Mouse (Mus musculus): ENCODE measurements around the gene Pdzd7.

Pdzd7 gene

DNA sequence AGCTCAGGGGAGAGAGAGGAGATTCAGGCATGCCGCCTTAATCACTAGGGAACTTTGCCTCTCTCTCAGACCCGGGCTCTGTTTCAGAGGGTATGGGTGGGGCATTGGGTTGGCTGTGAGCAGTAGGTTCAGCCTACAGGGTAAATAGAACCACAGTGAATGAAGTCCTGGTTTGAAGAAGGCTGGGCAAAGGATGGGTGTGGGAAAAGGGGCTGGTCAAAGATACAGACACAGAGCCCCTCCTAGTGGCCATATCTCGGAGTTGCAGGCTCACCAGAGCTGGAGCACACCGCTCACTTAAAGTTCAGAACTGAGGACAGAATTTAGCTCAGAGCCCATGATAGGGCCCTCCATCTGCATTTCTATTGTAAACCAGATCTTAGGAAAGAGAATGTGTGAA, 13.7 kb downstream of the Pdzd7 start:
- intact Hi-C loops (cut with DNase I), result loop anchor here (2.0 kb wide), 1 partner anchor 19 kb away; no protein-coding TSS in a partner anchor

DNA sequence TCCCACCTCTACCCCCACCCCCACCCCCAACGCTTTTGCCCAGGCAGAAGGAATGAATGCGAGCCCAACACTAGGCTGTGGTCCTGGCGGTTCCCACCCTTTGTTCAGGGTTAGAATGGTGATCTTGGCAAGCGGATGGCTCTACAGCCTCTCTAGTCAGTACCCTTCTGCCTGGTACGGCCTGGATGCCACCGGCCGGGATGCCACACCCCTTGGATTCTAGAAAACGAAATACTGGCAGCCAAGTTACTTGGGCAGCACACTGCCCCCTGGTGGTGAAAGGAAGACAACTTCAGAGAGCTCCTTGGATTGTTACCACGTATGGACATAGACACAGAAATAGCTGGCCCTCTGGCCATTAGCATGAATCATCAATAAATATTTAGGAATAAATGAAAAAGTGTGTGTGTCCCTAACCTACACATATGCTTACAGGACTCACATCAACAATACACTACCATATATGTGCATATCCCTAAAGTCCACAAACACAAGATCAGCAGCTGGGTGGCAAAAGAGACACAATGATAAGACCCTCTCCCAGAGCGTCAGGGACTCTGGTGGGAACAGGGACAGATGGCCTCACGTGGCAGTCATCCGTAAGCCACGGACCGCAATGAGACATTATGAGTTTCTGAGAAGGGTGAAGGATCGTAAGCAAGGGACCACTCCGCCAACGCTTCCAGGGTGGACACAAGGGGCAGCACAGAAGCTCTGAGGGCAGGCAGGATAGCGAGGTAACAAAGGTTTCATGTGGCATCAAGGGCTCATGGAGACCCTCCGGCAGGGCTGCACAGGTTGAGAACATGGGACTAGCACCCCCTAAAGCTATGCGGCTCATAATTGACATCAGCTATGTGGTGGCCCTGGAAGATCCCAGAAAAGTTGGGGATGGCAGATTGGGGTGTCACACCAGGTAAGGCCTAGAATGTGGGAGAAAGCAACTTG, 14.5 kb downstream of the Pdzd7 start:
- intact Hi-C loops (cut with DNase I), result loop anchor here (2.0 kb wide), 1 partner anchor 18 kb away; no protein-coding TSS in a partner anchor

DNA sequence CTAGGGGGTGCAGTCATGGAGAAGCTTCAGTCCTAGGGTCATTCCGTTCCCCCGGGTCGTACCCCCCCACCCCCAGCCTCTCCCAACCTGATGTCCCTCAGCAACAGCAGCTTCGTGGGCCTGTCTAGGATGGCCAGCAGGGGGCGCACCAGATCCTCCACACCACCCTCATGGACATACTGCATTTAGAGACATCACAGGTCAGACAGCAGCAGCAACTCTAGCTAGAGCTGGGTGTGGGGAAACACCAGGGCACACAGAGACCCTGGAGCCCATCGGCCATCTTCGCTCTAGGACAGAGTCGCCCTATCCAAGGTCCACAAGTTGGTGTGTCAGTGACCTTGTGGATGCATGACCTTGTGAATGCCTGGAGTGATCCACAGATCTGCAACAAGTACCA, 15.4 kb downstream of the Pdzd7 start:
- intact Hi-C loops (cut with DNase I), result loop anchor here (2.0 kb wide), 1 partner anchor 17 kb away; no protein-coding TSS in a partner anchor

- intact Hi-C loops (cut with DNase I), result no loop called here
Observed at GRCm38 (mm10) chr19:45029571-45029970, 15.9 kb downstream of the Pdzd7 start.

GRCm38 (mm10) chr19:45028746-45029145, 16.8 kb downstream of the Pdzd7 start:
- intact Hi-C loops (cut with DNase I), result no loop called here

DNA sequence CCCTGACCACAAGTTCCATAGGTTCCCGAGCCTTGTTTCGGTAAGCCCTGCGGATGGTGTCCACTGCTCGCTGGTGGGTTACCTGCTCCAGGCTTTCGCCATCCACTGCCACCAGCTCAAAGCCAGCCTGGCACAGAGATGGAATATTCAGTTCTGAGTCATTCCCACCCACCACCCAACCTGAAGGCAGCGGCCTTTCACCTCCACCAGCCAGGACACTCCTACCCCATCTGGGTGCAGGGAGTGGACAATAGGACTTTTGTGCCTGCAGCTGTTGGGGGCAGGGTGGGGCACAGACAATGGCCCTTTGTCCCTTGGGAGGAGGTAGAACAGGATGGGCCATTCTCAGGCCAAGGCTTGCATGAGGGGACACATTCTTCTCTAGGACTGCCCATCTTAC, 17.7 kb downstream of the Pdzd7 start:
- intact Hi-C loops (cut with DNase I), result no loop called here

DNA sequence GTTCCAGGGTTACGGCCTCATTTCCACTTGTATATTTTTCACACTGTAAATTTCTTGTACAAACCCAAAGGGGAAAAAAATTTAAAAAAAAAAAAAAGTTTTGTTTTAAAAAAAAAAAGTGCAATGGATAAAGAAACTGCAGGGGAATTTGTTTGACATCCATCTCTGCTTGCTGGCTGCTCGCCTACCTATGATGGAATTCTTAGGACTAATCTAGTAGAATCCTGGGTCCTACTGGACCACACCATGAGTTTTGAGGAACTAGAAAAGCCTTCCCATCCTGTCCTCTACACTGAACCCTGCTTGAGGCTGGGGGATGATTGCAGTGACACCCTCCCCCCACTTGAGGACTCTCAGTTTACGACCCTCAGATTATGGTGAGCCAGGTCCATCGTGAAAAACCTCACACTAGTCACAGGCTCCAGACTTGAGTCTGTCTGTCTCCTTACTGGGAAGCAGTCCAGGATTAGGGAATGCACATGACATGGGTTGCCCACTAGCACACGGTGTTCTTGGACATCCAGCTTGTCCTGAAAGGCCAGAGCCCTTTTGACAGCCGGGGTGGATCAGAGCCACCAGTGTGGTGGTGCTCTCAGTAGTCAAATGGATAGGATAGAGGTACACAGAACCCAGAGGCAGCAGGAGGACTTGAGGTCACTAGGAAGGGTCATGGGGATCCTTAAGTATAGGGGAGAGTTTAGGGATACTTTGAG, 18.4 kb downstream of the Pdzd7 start:
- intact Hi-C loops (cut with DNase I), result no loop called here

DNA sequence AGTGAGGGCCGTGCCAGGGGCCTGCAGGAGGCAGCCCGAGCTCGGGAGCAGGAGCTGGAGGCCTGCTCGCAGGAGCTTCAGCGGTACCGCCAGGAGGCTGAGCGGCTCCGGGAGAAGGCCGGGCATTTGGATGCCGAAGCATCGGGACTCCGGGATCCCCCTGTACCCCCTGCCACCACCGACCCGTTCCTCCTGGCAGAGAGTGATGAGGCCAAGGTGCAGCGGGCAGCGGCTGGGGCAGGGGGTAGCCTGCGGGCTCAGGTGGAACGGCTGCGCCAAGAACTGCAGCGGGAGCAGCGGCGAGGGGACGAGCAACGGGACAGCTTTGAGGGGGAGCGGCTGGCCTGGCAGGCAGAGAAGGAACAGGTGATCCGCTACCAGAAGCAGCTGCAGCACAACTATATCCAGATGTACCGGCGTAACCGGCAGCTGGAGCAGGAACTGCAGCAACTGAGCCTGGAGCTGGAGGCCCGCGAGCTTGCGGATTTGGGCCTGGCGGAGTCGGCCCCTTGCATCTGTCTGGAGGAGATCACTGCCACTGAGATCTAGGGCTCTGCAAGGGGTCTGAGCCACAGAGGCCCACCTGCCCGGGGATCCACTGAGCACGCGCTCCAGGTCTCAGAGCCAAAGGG, 19.5 kb downstream of the Pdzd7 start:
- intact Hi-C loops (cut with DNase I), result no loop called here

DNA sequence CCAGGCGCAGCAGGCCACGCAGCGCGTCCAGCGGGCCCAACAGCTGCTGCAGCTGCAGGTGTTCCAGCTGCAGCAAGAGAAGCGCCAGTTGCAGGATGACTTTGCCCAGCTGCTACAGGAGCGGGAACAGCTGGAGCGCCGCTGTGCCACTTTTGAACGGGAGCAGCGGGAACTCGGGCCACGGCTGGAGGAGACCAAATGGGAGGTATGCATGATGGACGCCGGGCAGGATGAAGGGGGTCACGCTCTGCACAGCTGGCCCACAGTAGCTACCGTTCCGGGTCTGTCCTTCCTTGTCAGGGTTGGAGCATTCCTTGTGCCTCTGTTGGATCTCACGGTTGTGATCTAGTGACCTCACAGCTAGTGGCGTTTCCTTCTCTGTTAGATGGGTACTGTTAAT, 20.7 kb downstream of the Pdzd7 start:
- intact Hi-C loops (cut with DNase I), result no loop called here

GRCm38 (mm10) chr19:45023993-45024392, 21.5 kb downstream of the Pdzd7 start:
- intact Hi-C loops (cut with DNase I), result no loop called here

DNA sequence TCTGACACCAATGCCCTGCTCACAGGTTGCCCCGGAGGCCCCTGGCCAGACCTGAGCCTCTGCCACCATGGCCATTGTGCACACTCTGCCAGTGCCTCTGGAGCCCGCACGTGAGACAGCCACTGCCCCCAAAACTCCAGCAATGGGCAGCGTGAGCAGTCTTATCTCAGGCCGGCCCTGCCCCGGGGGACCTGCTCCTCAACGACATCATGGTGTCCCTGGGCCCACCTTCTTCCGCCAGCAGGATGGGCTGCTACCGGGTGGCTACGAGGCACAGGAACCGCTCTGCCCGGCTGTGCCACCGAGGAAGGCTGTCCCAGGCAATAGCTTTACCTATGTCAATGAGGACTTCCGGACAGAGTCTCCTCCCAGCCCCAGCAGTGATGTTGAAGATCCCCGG, 24.2 kb downstream of the Pdzd7 start:
- intact Hi-C loops (cut with DNase I), result no loop called here

- intact Hi-C loops (cut with DNase I), result no loop called here
Observed at GRCm38 (mm10) chr19:45020348-45020747, 25.2 kb downstream of the Pdzd7 start.

GRCm38 (mm10) chr19:45018351-45018831, 27.1 kb downstream of the Pdzd7 start:
- intact Hi-C loops (cut with DNase I), result no loop called here

GRCm38 (mm10) chr19:45017909-45018308, 27.6 kb downstream of the Pdzd7 start:
- intact Hi-C loops (cut with DNase I), result no loop called here

DNA sequence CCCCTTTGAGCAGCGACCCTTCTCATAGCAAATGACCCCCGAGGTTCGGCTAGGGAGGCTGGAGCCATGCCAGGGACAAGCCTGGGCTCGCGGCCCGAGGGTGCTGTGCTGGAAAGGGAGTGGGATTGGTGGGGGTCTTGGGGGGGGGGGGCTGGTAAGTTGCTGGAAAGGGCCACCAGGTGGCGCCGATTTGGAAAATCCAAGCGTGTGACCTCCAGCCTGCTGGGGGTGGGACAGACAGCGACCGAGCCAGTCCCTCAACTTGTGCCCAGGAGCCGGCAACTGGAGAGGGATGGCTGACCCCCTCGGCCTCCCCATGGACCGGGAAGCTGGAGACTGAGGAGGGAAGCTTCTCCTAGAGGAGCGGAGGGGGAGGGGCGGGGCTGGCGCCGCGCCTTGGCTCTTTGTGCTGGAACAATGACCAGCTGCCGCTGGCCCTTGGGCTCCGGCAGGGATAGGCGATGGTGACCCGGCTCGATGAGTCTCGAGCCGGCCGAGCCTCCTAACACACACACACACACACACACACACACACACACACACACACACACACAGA, 28.2 kb downstream of the Pdzd7 start:
- intact Hi-C loops (cut with DNase I), result no loop called here

- intact Hi-C loops (cut with DNase I), result no loop called here
Observed at GRCm38 (mm10) chr19:45016341-45017215, 28.9 kb downstream of the Pdzd7 start.

DNA sequence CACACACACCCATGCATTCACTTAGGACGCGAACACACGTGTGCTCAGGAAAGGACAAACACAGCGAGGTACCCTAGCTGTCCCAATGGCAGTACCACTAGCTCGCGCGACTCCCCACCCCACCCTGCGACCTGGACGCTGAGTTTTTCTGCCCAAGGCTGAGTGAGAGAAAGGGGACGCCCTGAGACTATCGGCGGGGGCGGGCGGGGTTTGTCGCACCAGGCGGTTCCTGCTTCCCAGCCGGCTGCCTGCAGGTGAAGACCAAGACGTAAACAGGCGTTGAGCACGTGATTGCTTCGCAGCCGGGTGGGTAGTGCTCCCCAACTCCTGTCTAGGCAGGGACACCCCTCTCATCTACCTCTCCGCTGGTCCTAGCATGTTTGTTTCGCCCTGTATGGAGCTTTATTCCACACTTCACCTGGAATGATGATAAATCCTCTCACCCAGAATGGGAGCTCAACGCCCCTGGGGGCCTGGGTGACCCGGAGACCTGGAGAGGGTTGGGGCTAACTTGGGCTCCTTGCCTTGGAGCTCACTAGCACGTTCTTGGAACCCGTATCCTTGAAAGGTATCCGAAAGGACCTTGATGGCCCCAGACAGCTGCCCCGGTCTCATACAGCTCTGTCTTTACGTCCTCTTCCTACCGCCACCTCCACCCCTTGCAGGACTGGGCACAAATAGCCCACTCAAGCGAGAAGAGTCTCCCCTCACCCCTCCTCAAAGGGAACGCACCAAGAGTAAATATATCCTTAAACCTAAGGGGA, 29.8 kb downstream of the Pdzd7 start:
- intact Hi-C loops (cut with DNase I), result no loop called here

- intact Hi-C loops (cut with DNase I), result no loop called here
Observed at GRCm38 (mm10) chr19:45014981-45015402, 30.5 kb downstream of the Pdzd7 start.

DNA sequence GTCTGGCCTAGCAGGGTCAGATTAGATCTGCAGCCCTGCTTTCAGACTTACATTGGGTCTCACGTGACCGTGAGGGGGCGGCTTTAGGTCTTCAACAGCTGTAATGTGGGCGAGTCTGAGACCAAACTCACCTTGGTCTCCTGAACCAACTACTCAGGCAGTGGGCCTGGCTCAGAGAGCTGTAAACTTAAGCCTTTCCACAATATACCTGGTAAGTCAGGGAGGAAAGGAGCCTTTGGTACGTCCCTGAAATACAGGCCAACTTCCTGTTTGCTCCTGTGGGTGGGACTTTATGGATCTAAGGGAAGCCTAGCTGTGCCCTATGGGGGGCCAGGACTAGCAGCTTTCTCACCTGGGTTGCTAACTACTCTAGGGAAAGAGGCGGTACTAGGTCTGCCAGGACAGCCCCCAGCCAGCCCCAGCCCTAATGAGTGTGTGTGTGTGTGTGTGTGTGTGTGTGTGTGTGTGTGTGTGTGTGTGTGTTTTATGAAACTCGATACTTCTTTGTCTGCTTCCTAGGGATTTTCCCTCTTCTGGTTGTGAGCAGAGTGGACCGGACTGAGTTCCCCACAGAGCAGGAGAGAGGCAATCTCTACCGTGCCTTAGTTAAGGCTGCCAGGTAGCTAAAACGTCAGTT, 31.1 kb downstream of the Pdzd7 start, which contains the start of gene Lzts2:
Gene Lzts2, plus strand, starts transcription at position 80 of the 637 bp plus-strand sequence.
- intact Hi-C loops (cut with DNase I), result no loop called here
